Mouse (Mus musculus): ENCODE results near the gene Ptpn7. TPM values are rescaled to one million over a fixed set of nuclear protein-coding genes. Genes with fewer than 3 reads are reported as not detected.

The Ptpn7 gene
- polyA plus RNA-seq, 1 experiment from 2014 or later, result 118 TPM

- peak; percentile 45 for DNase-seq (ENCODE audit: low spot score)
Measured at GRCm38 (mm10) chr1:135128986-135129385, 3.5 kb upstream of the Ptpn7 start.

GRCm38 (mm10) chr1:135129543-135130183 is 2.8 kb upstream of the Ptpn7 start:
- peak; percentile 47 for DNase-seq (ENCODE audit: low spot score)

GRCm38 (mm10) chr1:135130376-135131018 is 2.0 kb upstream of the Ptpn7 start:
- DNase-seq (ENCODE audit: low spot score), result no peak

- DNase-seq (ENCODE audit: low spot score), result peak; percentile 76
Measured at GRCm38 (mm10) chr1:135131034-135131433, 1.5 kb upstream of the Ptpn7 start.

GRCm38 (mm10) chr1:135131560-135131959 is 940 bp upstream of the Ptpn7 start:
- DNase-seq (ENCODE audit: low spot score), result peak; percentile 54

GRCm38 (mm10) chr1:135132893-135133369 is 431 bp downstream of the Ptpn7 start:
- DNase-seq (ENCODE audit: low spot score), result peak; percentile 91

- peak; percentile 50 for DNase-seq (ENCODE audit: low spot score)
Measured at GRCm38 (mm10) chr1:135133678-135134435, 1.4 kb downstream of the Ptpn7 start.

- DNase-seq (ENCODE audit: low spot score), result no peak
Measured at GRCm38 (mm10) chr1:135135111-135135787, 2.7 kb downstream of the Ptpn7 start.

- peak; percentile 83 for DNase-seq (ENCODE audit: low spot score)
Measured at GRCm38 (mm10) chr1:135136500-135136899, 4.0 kb downstream of the Ptpn7 start.

- peak; percentile 32 for DNase-seq (ENCODE audit: low spot score)
Measured at GRCm38 (mm10) chr1:135139906-135140305, 7.4 kb downstream of the Ptpn7 start.

- no peak for DNase-seq (ENCODE audit: low spot score)
Measured at GRCm38 (mm10) chr1:135142452-135142851, 10.0 kb downstream of the Ptpn7 start.

- no peak for DNase-seq (ENCODE audit: low spot score)
Measured at GRCm38 (mm10) chr1:135143940-135144339, 11.4 kb downstream of the Ptpn7 start.

GRCm38 (mm10) chr1:135146077-135146945 is 13.8 kb downstream of the Ptpn7 start, which contains the start of gene Arl8a:
Gene Arl8a (plus strand): TSS chr1:135146824.
- DNase-seq (ENCODE audit: low spot score), result peak; percentile 79

GRCm38 (mm10) chr1:135146946-135147701 is 14.6 kb downstream of the Ptpn7 start:
- peak; percentile 48 for DNase-seq (ENCODE audit: low spot score)

GRCm38 (mm10) chr1:135147702-135148058 is 15.2 kb downstream of the Ptpn7 start:
- no peak for DNase-seq (ENCODE audit: low spot score)

- DNase-seq (ENCODE audit: low spot score), result no peak
Measured at GRCm38 (mm10) chr1:135148476-135148875, 16.0 kb downstream of the Ptpn7 start.

GRCm38 (mm10) chr1:135148996-135149395 is 16.5 kb downstream of the Ptpn7 start:
- DNase-seq (ENCODE audit: low spot score), result no peak

GRCm38 (mm10) chr1:135154011-135154410 is 21.5 kb downstream of the Ptpn7 start:
- no peak for DNase-seq (ENCODE audit: low spot score)

- peak; percentile 81 for DNase-seq (ENCODE audit: low spot score)
Measured at GRCm38 (mm10) chr1:135154411-135154959, 22.0 kb downstream of the Ptpn7 start.
